Comparison of ENCODE assay signal across 19 mouse cellular contexts in genomic region chr2:79059115-79059943, GRCm38 (mm10).
DNase-seq lines count a peak whose midpoint lies in the region; ATAC-seq lines count a peak whose summit lies in the region.
"Had no signal": no experiment of that assay in that cellular context is flagged by ENCODE, and none has a peak within 500 bp of the region (broad histone marks: within the 10 kb centered on the region; RNA-seq: fewer than 3 reads in every experiment).

No protein-coding gene starts in this region.

- H3K9me3 ChIP-seq in forebrain, embryonic 11.5 days (ENCODE audit: control insufficient read depth, low read length): no peaks in the 10 kb centered on the region
- H3K9me3 ChIP-seq in forebrain, embryonic 10.5 days: no peaks in the 10 kb centered on the region
- H3K9me3 ChIP-seq in forebrain, embryonic 13.5 days (replicated peaks): no peaks in the 10 kb centered on the region
- H3K9me3 ChIP-seq in hindbrain, embryonic 14.5 days (ENCODE audit: control insufficient read depth, low read length): no peaks in the 10 kb centered on the region
- no peaks in the 10 kb centered on the region for H3K9me3 ChIP-seq in midbrain, embryonic 15.5 days
- H3K9me3 ChIP-seq: limb, embryonic 12.5 days had no signal

- 80% methylated on average over 7 of the region's 7 CpGs for WGBS in forebrain, embryonic 11.5 days
- WGBS in forebrain, embryonic 10.5 days: 88% methylated on average over 7 of the region's 7 CpGs
- WGBS in forebrain, embryonic 13.5 days: 63% methylated on average over 7 of the region's 7 CpGs
- 43% methylated on average over 7 of the region's 7 CpGs for WGBS in hindbrain, embryonic 14.5 days
- WGBS in midbrain, embryonic 15.5 days: 45% methylated on average over 7 of the region's 7 CpGs

- H3K4me3 ChIP-seq in forebrain, embryonic 11.5 days (ENCODE audit: low read depth, low read length): no peak overlapping the region
- H3K4me3 ChIP-seq in forebrain, embryonic 10.5 days: no peak overlapping the region
- H3K4me3 ChIP-seq in forebrain, embryonic 13.5 days: no peak overlapping the region
- no peak overlapping the region for H3K4me3 ChIP-seq in hindbrain, embryonic 14.5 days (replicated peaks; ENCODE audit: low read length)
- no peak overlapping the region for H3K4me3 ChIP-seq in midbrain, embryonic 15.5 days
- H3K4me3 ChIP-seq: limb, embryonic 12.5 days had no signal

- H3K27me3 ChIP-seq in forebrain, embryonic 11.5 days (ENCODE audit: control insufficient read depth, insufficient read depth, low read length): no peaks in the 10 kb centered on the region
- no peaks in the 10 kb centered on the region for H3K27me3 ChIP-seq in forebrain, embryonic 10.5 days (ENCODE audit: poor library complexity, severe bottlenecking)
- no peaks in the 10 kb centered on the region for H3K27me3 ChIP-seq in forebrain, embryonic 13.5 days
- H3K27me3 ChIP-seq in hindbrain, embryonic 14.5 days (ENCODE audit: control insufficient read depth, insufficient read depth, low read length): no peaks in the 10 kb centered on the region
- H3K27me3 ChIP-seq in midbrain, embryonic 15.5 days (replicated peaks): no peaks in the 10 kb centered on the region
- H3K27me3 ChIP-seq: limb, embryonic 12.5 days had no signal

- no peak overlapping the region for H3K9ac ChIP-seq in forebrain, embryonic 11.5 days (ENCODE audit: low read length)
- H3K9ac ChIP-seq in forebrain, embryonic 13.5 days: no peak overlapping the region
- H3K9ac ChIP-seq in hindbrain, embryonic 14.5 days: no peak overlapping the region
- H3K9ac ChIP-seq in midbrain, embryonic 15.5 days: no peak overlapping the region
- H3K9ac ChIP-seq: limb, embryonic 12.5 days; liver, embryonic 14.5 days had no signal

- no peaks in the 10 kb centered on the region for H3K4me1 ChIP-seq in forebrain, embryonic 11.5 days (replicated peaks; ENCODE audit: control insufficient read depth, insufficient read depth, low read length)
- peaks cover 8% of the 10 kb centered on the region; the same call in 1 of the 2 replicates for H3K4me1 ChIP-seq in forebrain, embryonic 10.5 days
- H3K4me1 ChIP-seq in forebrain, embryonic 13.5 days: peaks cover 8% of the 10 kb centered on the region; the same call in 1 of the 2 replicates
- H3K4me1 ChIP-seq in hindbrain, embryonic 14.5 days (replicated peaks; ENCODE audit: control insufficient read depth, insufficient read depth, low read length): 0 out of 2 replicates have a peak, but pooled peaks cover 6% of the 10 kb centered on the region
- no peaks in the 10 kb centered on the region for H3K4me1 ChIP-seq in midbrain, embryonic 15.5 days

- H3K36me3 ChIP-seq in forebrain, embryonic 11.5 days (ENCODE audit: control insufficient read depth, insufficient read depth, low read length): no peaks in the 10 kb centered on the region
- no peaks in the 10 kb centered on the region for H3K36me3 ChIP-seq in forebrain, embryonic 10.5 days (replicated peaks)
- H3K36me3 ChIP-seq in forebrain, embryonic 13.5 days (ENCODE audit: poor library complexity, severe bottlenecking): no peaks in the 10 kb centered on the region
- H3K36me3 ChIP-seq in hindbrain, embryonic 14.5 days (replicated peaks; ENCODE audit: control insufficient read depth, insufficient read depth): no peaks in the 10 kb centered on the region
- no peaks in the 10 kb centered on the region for H3K36me3 ChIP-seq in midbrain, embryonic 15.5 days (replicated peaks)
- H3K36me3 ChIP-seq: limb, embryonic 12.5 days had no signal

- peak; percentile 46; the same call in 1 of the 2 replicates for ATAC-seq in forebrain, embryonic 11.5 days (replicated peaks; ENCODE audit: low FRiP score)
- ATAC-seq in forebrain, embryonic 13.5 days: peak; percentile 58
- peak; percentile 64; the same call in 1 of the 2 replicates for ATAC-seq in hindbrain, embryonic 14.5 days (ENCODE audit: low FRiP score)
- ATAC-seq in midbrain, embryonic 15.5 days (replicated peaks): peak; percentile 37
- ATAC-seq: activated CD4-positive, CD25-positive, alpha-beta regulatory T cell, adult 4 months had no signal

- no peak overlapping the region for H3K4me2 ChIP-seq in forebrain, embryonic 11.5 days (ENCODE audit: low read depth, low read length, severe bottlenecking)
- H3K4me2 ChIP-seq in forebrain, embryonic 13.5 days: 0 out of 2 replicates have a peak overlapping the region, but pooled peaks have one; percentile 5
- no peak overlapping the region for H3K4me2 ChIP-seq in hindbrain, embryonic 14.5 days (replicated peaks)
- no peak overlapping the region for H3K4me2 ChIP-seq in midbrain, embryonic 15.5 days
- H3K4me2 ChIP-seq: limb, embryonic 12.5 days had no signal

- H3K27ac ChIP-seq in forebrain, embryonic 11.5 days (ENCODE audit: low read depth, low read length): no peak overlapping the region
- H3K27ac ChIP-seq in forebrain, embryonic 10.5 days: no peak overlapping the region
- no peak overlapping the region for H3K27ac ChIP-seq in forebrain, embryonic 13.5 days
- H3K27ac ChIP-seq in hindbrain, embryonic 14.5 days: peak overlapping the region; percentile 41; the same call in 1 of the 2 replicates
- peak overlapping the region; percentile 23; the same call in 1 of the 2 replicates for H3K27ac ChIP-seq in midbrain, embryonic 15.5 days
- H3K27ac ChIP-seq: limb, embryonic 12.5 days; liver, embryonic 14.5 days had no signal

- no peak for DNase-seq in forebrain, embryonic 11.5 days (ENCODE audit: low spot score)
- no peak for DNase-seq in forebrain, embryonic 10.5 days (ENCODE audit: extremely low spot score, low spot score)
- no peak for DNase-seq in hindbrain, embryonic 14.5 days (ENCODE audit: low spot score)
- DNase-seq in urinary bladder, postnatal 14 days (ENCODE audit: low spot score): no peak
- no peak for DNase-seq in lung, postnatal 36 days
- no peak for DNase-seq in spleen, adult 18-20 months
- DNase-seq: adrenal gland, postnatal 25 days; gastrocnemius, postnatal 10 days; heart, postnatal 10 days; kidney, adult 18-20 months; kidney, postnatal 4 days; lung, postnatal 14 days; right cerebral cortex, adult 18-20 months; thymus, postnatal 36 days had no signal

Comparison
In these comparisons a context has a peak if more than half of its experiments do, and no peak if none do; other contexts are left out.
1. H3K27ac ChIP-seq: peak in hindbrain, embryonic 14.5 days (single experiment) and midbrain, embryonic 15.5 days (single experiment); none in forebrain, embryonic 11.5 days (single experiment), forebrain, embryonic 10.5 days (single experiment) and forebrain, embryonic 13.5 days (single experiment).
2. Peak in every context shown above with its lines, with median percentiles within 50 percentile points of each other: ATAC-seq.